In genomic region chr5:142771034-142771433, GRCm38 (mm10) we compare ENCODE assay signal across 19 mouse cellular contexts. TPM values are rescaled to one million over a fixed set of nuclear protein-coding genes. Genes with fewer than 3 reads are reported as not detected.
DNase-seq lines count a peak whose midpoint lies in the region; ATAC-seq and TF ChIP-seq lines count a peak whose summit lies in the region.
"Had no signal": no experiment of that assay in that cellular context is flagged by ENCODE, and none has a peak within 500 bp of the region (broad histone marks: within the 10 kb centered on the region; RNA-seq: fewer than 3 reads in every experiment).

No protein-coding gene starts in this region.

- H3K27ac ChIP-seq in heart, embryonic 13.5 days (replicated peaks), result peak overlapping the region; percentile 65
- peak overlapping the region; percentile 46; the same call in 1 of the 2 replicates for H3K27ac ChIP-seq in intestine, postnatal 0 days (ENCODE audit: low read depth, low read length)
- H3K27ac ChIP-seq in intestine, embryonic 16.5 days (ENCODE audit: low read length), result no peak overlapping the region
- 0 out of 2 replicates have a peak overlapping the region, but pooled peaks have one; percentile 4 for H3K27ac ChIP-seq in midbrain, embryonic 15.5 days
- no peak overlapping the region; the same call in 1 of the 2 replicates for H3K27ac ChIP-seq in midbrain, embryonic 14.5 days (replicated peaks; ENCODE audit: low read depth, low read length)
- H3K27ac ChIP-seq: neural tube, embryonic 13.5 days; stomach, embryonic 15.5 days had no signal

- peaks cover 43% of the 10 kb centered on the region for H3K4me1 ChIP-seq in heart, embryonic 13.5 days
- H3K4me1 ChIP-seq in intestine, postnatal 0 days (replicated peaks; ENCODE audit: control insufficient read depth, insufficient read depth, low read length), result peaks cover 9% of the 10 kb centered on the region; the same call in 1 of the 2 replicates
- peaks cover 12% of the 10 kb centered on the region for H3K4me1 ChIP-seq in intestine, embryonic 16.5 days (ENCODE audit: control insufficient read depth, insufficient read depth, low read length)
- H3K4me1 ChIP-seq in midbrain, embryonic 15.5 days, result peaks cover 28% of the 10 kb centered on the region
- H3K4me1 ChIP-seq in midbrain, embryonic 14.5 days (ENCODE audit: control insufficient read depth, insufficient read depth, low read length), result peaks cover 14% of the 10 kb centered on the region

- 39% methylated on average over 4 of the region's 4 CpGs for WGBS in heart, embryonic 13.5 days
- 79% methylated on average over 4 of the region's 4 CpGs for WGBS in intestine, postnatal 0 days
- 90% methylated on average over 4 of the region's 4 CpGs for WGBS in intestine, embryonic 16.5 days
- WGBS in midbrain, embryonic 15.5 days, result 92% methylated on average over 4 of the region's 4 CpGs
- WGBS in midbrain, embryonic 14.5 days, result 88% methylated on average over 4 of the region's 4 CpGs

- intact Hi-C loops in heart, postnatal 10 days (cut with DNase I), result no loop called here

- peak overlapping the region; percentile 3 for H3K9ac ChIP-seq in heart, embryonic 13.5 days
- no peak overlapping the region for H3K9ac ChIP-seq in intestine, postnatal 0 days (ENCODE audit: low read depth, low read length)
- H3K9ac ChIP-seq in intestine, embryonic 16.5 days (ENCODE audit: low read depth, low read length), result no peak overlapping the region
- no peak overlapping the region for H3K9ac ChIP-seq in midbrain, embryonic 15.5 days
- no peak overlapping the region for H3K9ac ChIP-seq in midbrain, embryonic 14.5 days (replicated peaks; ENCODE audit: low read length)
- H3K9ac ChIP-seq: forebrain, embryonic 15.5 days; neural tube, embryonic 13.5 days; stomach, embryonic 15.5 days had no signal

- TF ChIP-seq CTCF in intestine, postnatal 0 days (IDR thresholded peaks at IDR 0.05; ENCODE audit: low read depth), result no peak

- no peak for DNase-seq in heart, postnatal 10 days
- DNase-seq in midbrain, embryonic 14.5 days, result no peak
- peak; percentile 41 for DNase-seq in yolk sac, embryonic 10.5 days (ENCODE audit: low spot score)
- DNase-seq: cerebellum, adult 9-11 months; gastrocnemius, postnatal 36 days; kidney, adult 2 months; kidney, postnatal 36 days; lung, postnatal 10 days; right cerebral cortex, postnatal 14 days; thymus, postnatal 25 days had no signal

- peaks cover 86% of the 10 kb centered on the region for H3K36me3 ChIP-seq in heart, embryonic 13.5 days
- peaks cover 68% of the 10 kb centered on the region for H3K36me3 ChIP-seq in intestine, postnatal 0 days (ENCODE audit: control insufficient read depth, insufficient read depth)
- peaks cover 34% of the 10 kb centered on the region for H3K36me3 ChIP-seq in intestine, embryonic 16.5 days (ENCODE audit: control insufficient read depth, insufficient read depth, low read length)
- peaks cover 55% of the 10 kb centered on the region for H3K36me3 ChIP-seq in midbrain, embryonic 15.5 days (replicated peaks)
- H3K36me3 ChIP-seq in midbrain, embryonic 14.5 days (ENCODE audit: control insufficient read depth, insufficient read depth, low read length), result peaks cover 95% of the 10 kb centered on the region

- H3K4me2 ChIP-seq in heart, embryonic 13.5 days, result no peak overlapping the region
- no peak overlapping the region for H3K4me2 ChIP-seq in intestine, postnatal 0 days (replicated peaks; ENCODE audit: low read depth)
- H3K4me2 ChIP-seq in intestine, embryonic 16.5 days (ENCODE audit: low read depth, low read length), result no peak overlapping the region
- H3K4me2 ChIP-seq in midbrain, embryonic 15.5 days, result no peak overlapping the region
- H3K4me2 ChIP-seq in midbrain, embryonic 14.5 days (ENCODE audit: low read length), result no peak overlapping the region
- H3K4me2 ChIP-seq: forebrain, embryonic 15.5 days; neural tube, embryonic 13.5 days; stomach, embryonic 15.5 days had no signal

- no peak for ATAC-seq in heart, embryonic 13.5 days (ENCODE audit: extremely low read depth, insufficient number of reproducible peaks, low FRiP score, low TSS enrichment)
- ATAC-seq in intestine, postnatal 0 days, result no peak
- no peak for ATAC-seq in intestine, embryonic 16.5 days
- ATAC-seq in midbrain, embryonic 15.5 days (replicated peaks), result no peak
- no peak for ATAC-seq in midbrain, embryonic 14.5 days (ENCODE audit: low FRiP score, low TSS enrichment)
- ATAC-seq: forebrain, embryonic 15.5 days; hindbrain, embryonic 16.5 days had no signal

- H3K9me3 ChIP-seq in heart, embryonic 13.5 days, result no peaks in the 10 kb centered on the region
- no peaks in the 10 kb centered on the region for H3K9me3 ChIP-seq in intestine, postnatal 0 days (ENCODE audit: control insufficient read depth)
- H3K9me3 ChIP-seq in intestine, embryonic 16.5 days (ENCODE audit: control insufficient read depth, low read length), result no peaks in the 10 kb centered on the region
- H3K9me3 ChIP-seq in midbrain, embryonic 15.5 days, result no peaks in the 10 kb centered on the region
- no peaks in the 10 kb centered on the region for H3K9me3 ChIP-seq in midbrain, embryonic 14.5 days (ENCODE audit: control insufficient read depth, low read length)
- H3K9me3 ChIP-seq: forebrain, embryonic 15.5 days; megakaryocyte, embryonic 14.5 days; neural tube, embryonic 13.5 days; stomach, embryonic 15.5 days had no signal

- H3K4me3 ChIP-seq in heart, embryonic 13.5 days, result no peak overlapping the region
- H3K4me3 ChIP-seq in intestine, postnatal 0 days (ENCODE audit: low read depth, low read length), result no peak overlapping the region
- H3K4me3 ChIP-seq in intestine, embryonic 16.5 days (ENCODE audit: low read length), result no peak overlapping the region
- no peak overlapping the region for H3K4me3 ChIP-seq in midbrain, embryonic 15.5 days
- H3K4me3 ChIP-seq in midbrain, embryonic 14.5 days (replicated peaks; ENCODE audit: low read depth, low read length), result no peak overlapping the region
- H3K4me3 ChIP-seq: forebrain, embryonic 15.5 days; megakaryocyte, embryonic 14.5 days; neural tube, embryonic 13.5 days; stomach, embryonic 15.5 days had no signal

- H3K27me3 ChIP-seq in heart, embryonic 13.5 days (replicated peaks), result no peaks in the 10 kb centered on the region
- H3K27me3 ChIP-seq in intestine, postnatal 0 days (replicated peaks; ENCODE audit: control insufficient read depth, insufficient read depth, low read length), result no peaks in the 10 kb centered on the region
- H3K27me3 ChIP-seq in intestine, embryonic 16.5 days (replicated peaks; ENCODE audit: control insufficient read depth, insufficient read depth, low read length), result no peaks in the 10 kb centered on the region
- no peaks in the 10 kb centered on the region for H3K27me3 ChIP-seq in midbrain, embryonic 15.5 days (replicated peaks)
- H3K27me3 ChIP-seq in midbrain, embryonic 14.5 days (ENCODE audit: control insufficient read depth, insufficient read depth, low read length), result no peaks in the 10 kb centered on the region
- H3K27me3 ChIP-seq: forebrain, embryonic 15.5 days; megakaryocyte, embryonic 14.5 days; neural tube, embryonic 13.5 days; stomach, embryonic 15.5 days had no signal

RNA-seq across cellular contexts. Expression of gene Tnrc18, which starts 46.4 kb away (rescaled TPM):
- 15.9 and 18.6 TPM in 2 replicates for polyA plus RNA-seq in heart, embryonic 13.5 days (2015; fragmentation: Nextera tagmentation; extraction: Ambion mirVana)
- total RNA-seq in heart, postnatal 10 days (2021), result 10 to 100 TPM; 80.1 to 91.3 TPM
- polyA plus RNA-seq in intestine, postnatal 0 days (2015; fragmentation: Nextera tagmentation; extraction: Ambion mirVana), result 9.9 and 11.7 TPM in 2 replicates
- polyA plus RNA-seq in intestine, embryonic 16.5 days (2015; fragmentation: Nextera tagmentation; extraction: Ambion mirVana), result 10.5 and 13.2 TPM in 2 replicates
- 36.3 and 38.6 TPM in 2 replicates for polyA plus RNA-seq in midbrain, embryonic 15.5 days (2015; fragmentation: Nextera tagmentation; extraction: Ambion mirVana)
- 37.7 and 47.4 TPM in 2 replicates for polyA plus RNA-seq in midbrain, embryonic 14.5 days (2014; fragmentation: Nextera tagmentation; extraction: Ambion mirVana)

Comparison
In these comparisons a context has a peak if more than half of its experiments do, and no peak if none do; other contexts are left out.
1. H3K27ac ChIP-seq: peak in heart, embryonic 13.5 days (single experiment), intestine, postnatal 0 days (single experiment) and midbrain, embryonic 15.5 days (single experiment); none in intestine, embryonic 16.5 days (single experiment) and midbrain, embryonic 14.5 days (single experiment).